Mouse (Mus musculus) lung, postnatal 36 days (tissue): ENCODE data around the gene Il4ra.

ENCODE experiments used
- DNase-seq: peaks from one replicate; pipeline ENCODE4 v3.0.0; 2022; ENCODE audit warnings: mixed read lengths

Il4ra gene

DNA sequence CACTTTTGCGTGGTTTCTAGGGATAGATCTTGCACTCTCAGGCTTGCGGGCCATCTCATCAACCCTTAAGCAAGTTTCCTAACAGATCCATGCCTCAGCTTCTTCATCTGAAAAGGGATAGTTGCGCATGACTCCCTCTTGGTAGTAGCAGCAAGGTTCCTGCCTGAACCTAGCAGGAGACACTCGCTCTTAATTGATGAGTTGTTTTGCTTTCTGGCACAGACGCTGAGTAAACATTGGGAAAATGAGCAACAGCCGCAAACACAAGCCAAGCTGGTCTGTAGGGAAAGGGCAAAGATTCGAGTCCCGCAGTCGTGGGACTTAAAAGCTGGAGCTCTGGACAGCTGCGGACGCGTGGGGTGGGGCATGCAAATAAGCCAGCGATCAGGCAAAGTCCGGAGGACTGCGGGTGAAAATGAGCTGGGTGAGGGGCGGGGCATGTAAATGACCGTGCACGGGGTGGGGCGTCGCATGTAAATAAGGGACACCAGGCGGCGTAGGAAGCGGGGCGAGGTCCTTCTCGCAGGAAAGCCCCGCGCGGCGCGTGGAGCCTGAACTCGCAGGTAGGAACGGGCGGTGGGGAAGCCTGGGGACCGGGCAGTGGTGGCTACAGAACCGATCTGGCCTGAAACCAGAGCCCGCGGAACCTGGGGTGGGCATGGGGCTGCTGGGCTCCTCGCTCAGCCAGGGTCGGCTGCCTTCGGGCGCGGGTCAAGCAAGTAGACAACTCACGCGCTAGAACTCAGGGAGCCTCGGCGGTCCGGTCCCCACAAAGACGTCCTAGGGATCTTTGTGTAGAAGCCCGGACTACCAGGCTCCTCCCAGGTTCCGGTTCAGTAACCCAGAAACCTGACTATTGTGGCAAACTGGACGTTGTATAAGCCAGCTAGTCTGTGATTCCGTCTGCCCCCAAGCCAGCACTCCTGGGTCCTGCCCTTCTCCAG lies at the start of gene Il4ra:
TSS of gene Il4ra (plus strand) at position 355 of the 944 bp plus-strand sequence.
- peak; percentile 98 for DNase-seq

DNA sequence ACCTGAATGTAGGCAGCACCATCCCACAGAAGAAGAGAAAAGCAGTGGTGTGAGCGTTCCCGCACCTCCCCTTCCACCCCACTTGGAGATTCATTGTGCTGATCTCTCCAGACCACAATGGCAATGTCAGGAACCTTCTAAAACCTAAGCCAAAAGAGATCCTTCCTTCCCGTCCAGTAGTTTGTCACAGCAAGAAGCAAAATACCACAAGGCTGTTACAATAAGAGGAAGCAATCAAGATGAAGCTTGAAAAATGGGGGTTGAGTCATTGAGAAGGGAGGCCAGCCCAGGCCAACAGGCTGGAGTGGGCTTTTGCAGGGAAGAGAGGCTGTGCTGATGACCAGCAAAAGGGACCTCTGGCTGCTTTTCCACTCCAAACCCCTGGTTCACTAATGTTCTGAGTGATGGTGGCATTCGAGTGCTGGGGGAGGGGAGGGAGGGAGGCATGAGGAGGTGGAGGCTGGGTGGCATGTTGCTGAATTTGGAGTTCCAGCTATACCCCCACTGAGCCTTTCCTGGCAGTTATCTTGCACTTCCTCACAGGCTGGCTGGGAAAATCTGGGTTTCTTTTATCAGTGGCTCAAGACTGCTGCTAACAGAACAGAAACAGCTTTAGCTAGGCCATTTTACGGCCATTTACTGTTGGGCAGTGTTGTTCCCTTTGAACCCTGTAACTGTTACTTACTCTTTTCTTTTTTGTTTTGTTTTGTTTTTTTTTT lies 48.4 kb upstream of the Il4ra start:
- DNase-seq: no peak

- no peak for DNase-seq
These were observed 47.3 kb upstream of the Il4ra start for GRCm38 (mm10) chr7:125504618-125505017.

GRCm38 (mm10) chr7:125505568-125505967 lies 46.4 kb upstream of the Il4ra start:
- no peak for DNase-seq

DNA sequence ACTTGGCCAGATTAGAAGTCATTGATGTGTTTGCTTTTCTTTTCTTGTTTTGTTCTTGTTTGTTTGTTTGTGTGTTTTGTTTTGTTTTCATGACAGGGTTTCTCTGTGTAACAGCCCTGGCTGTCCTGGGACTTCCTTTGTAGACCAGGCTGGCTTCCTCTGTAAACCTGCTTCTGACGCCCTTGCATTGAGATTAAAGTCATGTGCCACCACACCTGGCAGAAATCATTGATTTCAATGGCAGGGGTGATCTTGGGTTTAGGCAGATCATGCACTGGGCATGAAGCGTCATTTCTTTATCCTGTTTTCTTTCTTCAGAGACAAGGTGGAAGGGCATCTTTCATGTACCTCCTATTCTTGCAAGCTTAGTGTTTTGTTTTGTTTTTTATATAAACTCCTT lies 44.6 kb upstream of the Il4ra start:
- DNase-seq: no peak

DNA sequence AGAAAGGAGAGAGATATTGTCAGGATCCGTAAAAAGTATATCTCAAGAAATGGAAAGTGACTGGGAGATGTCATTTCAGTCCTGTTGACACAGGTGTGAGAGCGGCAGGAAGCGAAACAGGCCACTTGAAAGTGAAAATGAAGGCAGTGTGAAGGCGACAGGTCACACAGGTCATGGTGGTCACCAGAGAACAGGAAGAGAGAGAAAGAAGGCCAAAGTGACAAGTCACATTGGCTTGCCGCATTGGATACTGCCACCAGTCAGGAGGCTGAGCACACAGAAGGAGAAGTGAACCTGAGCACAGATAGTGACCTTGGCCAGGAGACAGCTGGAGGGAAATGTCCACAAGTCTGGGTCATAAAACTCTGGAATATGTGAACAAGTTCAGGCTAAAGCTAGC lies 40.5 kb upstream of the Il4ra start:
- no peak for DNase-seq

- DNase-seq: no peak
These were observed 40.1 kb upstream of the Il4ra start for GRCm38 (mm10) chr7:125511852-125512251.

DNA sequence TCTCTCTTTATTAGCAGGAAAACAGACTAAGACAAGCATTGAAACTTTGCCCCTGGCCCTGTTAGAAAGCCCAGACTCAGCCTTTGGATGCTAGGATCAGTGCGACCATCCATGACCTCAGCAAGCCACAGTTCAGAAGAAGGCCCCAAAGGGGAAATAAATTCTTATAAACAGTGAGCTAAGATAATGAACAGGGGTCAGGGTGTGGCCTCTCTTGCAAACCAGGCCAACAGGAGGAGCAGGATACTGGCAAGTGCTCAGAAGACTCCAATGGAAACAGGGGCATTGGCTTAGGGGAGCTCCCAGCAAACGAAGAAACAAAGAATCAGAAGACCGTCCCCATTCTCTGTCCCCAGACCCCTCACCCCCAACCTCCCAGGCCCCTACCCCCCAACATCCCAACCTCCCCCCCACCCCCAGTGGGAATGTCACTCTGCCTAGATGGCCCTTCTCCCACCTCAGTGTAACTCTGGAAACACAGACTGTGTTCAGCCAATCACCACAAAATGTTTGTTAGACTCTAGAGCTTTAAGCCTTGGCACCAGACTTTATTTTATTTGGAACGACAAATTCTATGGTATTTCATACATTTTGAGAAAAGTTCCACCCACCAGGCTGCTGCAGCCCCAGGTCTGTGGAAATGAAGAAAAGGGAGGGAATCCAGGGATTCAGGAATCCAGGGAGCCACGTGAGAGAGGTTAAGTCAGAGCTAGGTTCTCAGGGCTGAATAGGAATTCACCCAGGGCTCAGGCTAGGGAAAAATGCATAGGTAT lies 36.7 kb upstream of the Il4ra start:
- DNase-seq: peak; percentile 68

DNA sequence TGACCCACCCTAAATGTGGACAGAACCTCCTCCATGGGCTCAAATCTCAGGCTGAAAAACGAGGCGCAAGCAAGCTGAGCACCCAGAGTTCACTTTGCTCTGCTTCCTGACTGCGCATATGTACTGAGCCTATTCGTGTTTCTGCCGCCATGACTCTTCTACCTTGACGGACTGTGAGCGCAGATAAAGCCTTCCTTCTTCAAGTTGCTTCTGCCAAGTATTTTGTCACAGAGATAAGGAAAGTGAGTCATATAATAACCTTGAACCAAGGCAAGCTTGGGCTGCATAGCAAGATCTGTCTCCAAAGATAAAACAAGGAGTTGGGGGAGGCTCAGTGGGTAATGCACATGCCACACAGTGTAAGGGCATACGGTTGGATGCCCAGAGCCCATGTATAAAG lies 35.2 kb upstream of the Il4ra start:
- DNase-seq: no peak

GRCm38 (mm10) chr7:125517470-125517869 lies 34.5 kb upstream of the Il4ra start:
- no peak for DNase-seq

- DNase-seq: no peak
These were observed 32.2 kb upstream of the Il4ra start for GRCm38 (mm10) chr7:125519715-125520114.

DNA sequence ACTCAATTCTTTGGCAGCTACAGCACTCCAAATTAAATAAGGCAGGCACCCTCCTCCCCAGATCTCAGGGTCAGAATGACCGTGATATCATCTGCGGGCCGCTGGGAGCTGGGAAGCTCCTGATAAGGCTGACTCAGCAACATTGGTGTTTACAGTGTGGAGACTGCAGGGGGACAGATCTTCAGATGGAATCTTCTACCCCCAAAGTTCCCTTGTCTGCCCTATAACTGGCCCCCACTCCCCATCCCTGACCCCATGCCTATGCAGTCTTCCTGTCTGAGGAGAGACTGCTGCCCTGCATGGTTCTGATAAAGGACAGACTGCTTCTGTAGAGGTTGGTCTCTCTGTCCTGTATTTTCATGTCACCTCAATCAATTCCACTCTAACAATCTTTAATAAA lies 28.9 kb upstream of the Il4ra start:
- DNase-seq: no peak

DNA sequence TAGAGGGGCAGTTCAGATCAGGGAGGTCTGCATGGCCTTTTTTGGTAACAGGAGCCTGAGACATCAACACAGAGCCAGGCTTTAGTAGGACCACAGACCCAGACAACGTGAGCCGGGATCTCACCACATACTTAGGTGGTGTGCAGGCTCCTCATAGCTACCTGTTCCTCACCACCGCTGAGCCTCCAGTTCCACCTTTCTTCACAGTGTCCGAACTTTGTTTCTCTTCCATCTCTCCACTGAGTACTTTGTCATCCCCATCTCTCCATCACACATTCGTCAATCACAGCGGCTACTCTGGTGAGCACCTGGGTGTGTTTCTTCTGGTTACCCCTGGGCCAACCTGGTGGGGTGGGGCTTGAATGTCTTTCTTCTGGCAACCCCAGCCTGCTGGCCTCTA lies 24.7 kb upstream of the Il4ra start:
- DNase-seq: no peak

- no peak for DNase-seq
These were observed 23.9 kb upstream of the Il4ra start for GRCm38 (mm10) chr7:125527901-125528580.

GRCm38 (mm10) chr7:125539351-125539750 lies 12.6 kb upstream of the Il4ra start:
- DNase-seq: no peak

DNA sequence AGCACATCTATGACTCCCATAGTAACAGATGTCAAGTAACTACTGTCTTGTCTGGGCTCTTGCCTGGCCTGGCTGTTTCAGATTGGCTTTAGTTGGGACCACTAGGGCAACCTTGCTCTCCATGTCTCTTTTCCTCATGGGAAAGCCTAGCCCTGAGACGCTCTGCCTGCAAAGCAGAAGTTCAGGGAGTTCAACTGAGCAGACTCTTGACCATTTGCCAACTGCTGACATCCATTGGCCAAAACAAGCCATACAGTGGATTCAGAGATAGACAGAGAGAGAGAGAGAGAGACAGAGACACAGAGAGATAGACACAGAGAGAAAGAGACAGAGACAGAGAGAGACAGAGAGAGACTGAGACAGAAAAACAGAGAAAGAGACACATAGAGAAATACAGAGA lies 10.9 kb upstream of the Il4ra start:
- no peak for DNase-seq

DNA sequence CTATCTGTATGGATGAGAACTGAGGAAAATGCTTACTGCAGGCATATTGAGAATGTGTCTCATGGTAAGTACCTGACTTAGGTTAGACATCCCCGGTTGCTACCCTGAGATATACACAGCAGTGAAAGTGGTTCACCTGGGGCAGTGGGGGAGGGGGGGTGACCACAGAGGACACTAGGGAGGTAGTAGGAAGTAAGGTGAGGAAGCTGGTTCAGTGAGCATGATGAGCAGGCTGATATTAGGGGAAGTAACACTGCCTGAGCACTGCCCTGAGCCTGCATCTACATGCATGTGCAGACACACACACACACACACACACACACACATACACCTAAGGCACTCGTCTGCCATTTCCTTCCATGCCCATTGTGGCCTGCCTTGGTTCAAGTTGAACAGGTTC lies 10.1 kb upstream of the Il4ra start:
- peak; percentile 54 for DNase-seq

- DNase-seq: no peak
These were observed 9.4 kb upstream of the Il4ra start for GRCm38 (mm10) chr7:125542335-125543050.

GRCm38 (mm10) chr7:125543497-125543896 lies 8.4 kb upstream of the Il4ra start:
- DNase-seq: no peak

DNA sequence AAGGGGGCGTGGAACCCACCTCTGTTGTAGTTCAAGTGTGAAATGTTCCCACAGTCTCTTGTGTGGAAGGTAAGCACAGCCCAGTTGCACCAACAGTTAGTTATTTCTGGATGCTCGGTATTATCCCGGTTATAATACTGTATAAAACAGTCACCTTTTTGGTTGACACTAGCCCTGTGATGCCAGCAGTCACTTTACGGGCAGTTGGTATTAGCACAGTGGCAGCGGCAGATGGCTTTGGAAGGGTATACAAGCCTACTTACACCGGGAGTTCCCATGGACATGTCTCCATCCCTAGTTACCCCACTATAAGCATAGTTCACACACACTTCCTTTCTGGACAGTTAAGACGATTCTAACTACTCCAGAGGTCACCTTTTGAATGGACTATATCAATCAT lies 6.6 kb upstream of the Il4ra start:
- DNase-seq: no peak

- DNase-seq: no peak
These were observed 5.2 kb upstream of the Il4ra start for GRCm38 (mm10) chr7:125546727-125547126.

GRCm38 (mm10) chr7:125549916-125550315 lies 2.0 kb upstream of the Il4ra start:
- no peak for DNase-seq
